In genomic region chr8:85083108-85083813, GRCm38 (mm10) we compare ENCODE assay signal across 8 mouse cellular contexts. TPM values are rescaled to one million over a fixed set of nuclear protein-coding genes. Genes with fewer than 3 reads are reported as not detected.
A peak's percentile ranks its signal among the peaks of the same experiment; 100 is the strongest.
DNase-seq lines count a peak whose midpoint lies in the region; ATAC-seq and TF ChIP-seq lines count a peak whose summit lies in the region.

Gene Man2b1, plus strand, starts transcription at chr8:85083270.

- no peak for TF ChIP-seq EP300 in liver, embryonic 14.5 days (IDR thresholded peaks at IDR 0.05; ENCODE audit: low read depth)
- no peak for TF ChIP-seq EP300 in stomach, postnatal 0 days (optimal IDR thresholded peaks at IDR 0.05)

- WGBS in heart, embryonic 14.5 days: under 1% methylated on average over 30 of the region's 30 CpGs
- WGBS in liver, embryonic 14.5 days (ENCODE audit: insufficient replicate concordance): under 1% methylated on average over 30 of the region's 30 CpGs
- under 1% methylated on average over 30 of the region's 30 CpGs for WGBS in neural tube, embryonic 11.5 days
- 0% methylated on average over 30 of the region's 30 CpGs for WGBS in stomach, postnatal 0 days

- DNase-seq in CD4-positive, CD25-positive, alpha-beta regulatory T cell, adult 2 months (ENCODE audit: low read depth, low spot score): peak; percentile 91
- peak; percentile 82 for DNase-seq in fibroblast of lung, adult 2 months (ENCODE audit: low read depth)
- DNase-seq in kidney, postnatal 25 days: peak; percentile 95 to 97
- peak; percentile 78 to 85 (median 84) for DNase-seq in liver, embryonic 14.5 days (ENCODE audit: low read depth in 3 of 3, low spot score in 3 of 3)
- DNase-seq in neural tube, embryonic 11.5 days (ENCODE audit: low spot score): peak; percentile 78
- peak; percentile 95 for DNase-seq in stomach, postnatal 0 days (ENCODE audit: low spot score)

- no peaks in the 10 kb centered on the region for H3K9me3 ChIP-seq in heart, embryonic 14.5 days (ENCODE audit: control insufficient read depth, low read length)
- H3K9me3 ChIP-seq in liver, embryonic 14.5 days (ENCODE audit: control insufficient read depth, low read length): no peaks in the 10 kb centered on the region
- no peaks in the 10 kb centered on the region for H3K9me3 ChIP-seq in neural tube, embryonic 11.5 days (ENCODE audit: control insufficient read depth, low read length)
- no peaks in the 10 kb centered on the region for H3K9me3 ChIP-seq in stomach, postnatal 0 days (ENCODE audit: control insufficient read depth, low read length)

- H3K4me2 ChIP-seq in heart, embryonic 14.5 days (ENCODE audit: low read length): peak within 1 kb of the TSS; percentile 94
- peak within 1 kb of the TSS; percentile 89 for H3K4me2 ChIP-seq in liver, embryonic 14.5 days (ENCODE audit: low read depth)
- H3K4me2 ChIP-seq in neural tube, embryonic 11.5 days (ENCODE audit: low read depth): peak within 1 kb of the TSS; percentile 92
- H3K4me2 ChIP-seq in stomach, postnatal 0 days (replicated peaks; ENCODE audit: low read depth): peak within 1 kb of the TSS; percentile 88

- ATAC-seq in heart, embryonic 14.5 days (ENCODE audit: insufficient number of reproducible peaks, insufficient read depth, low FRiP score, low read depth): peak; percentile 83
- ATAC-seq in liver, embryonic 14.5 days (ENCODE audit: insufficient read depth): peak; percentile 82
- ATAC-seq in neural tube, embryonic 11.5 days (ENCODE audit: insufficient read depth, low FRiP score, low TSS enrichment): peak; percentile 78
- peak; percentile 93 for ATAC-seq in stomach, postnatal 0 days (ENCODE audit: low FRiP score, low TSS enrichment)

- H3K4me1 ChIP-seq in brown adipose tissue, adult 24 weeks (ENCODE audit: control insufficient read depth, insufficient read depth, insufficient read length, low read length): no peaks in the 10 kb centered on the region
- H3K4me1 ChIP-seq in heart, embryonic 14.5 days (ENCODE audit: control insufficient read depth in 2 of 2, insufficient read depth in 2 of 2, low read length in 2 of 2): peaks cover 16 to 32% of the 10 kb centered on the region in 2 experiments
- H3K4me1 ChIP-seq in liver, embryonic 14.5 days (replicated peaks; ENCODE audit: control insufficient read depth in 2 of 2, insufficient read depth in 2 of 2, low read length in 1 of 2): peaks cover 10 to 28% of the 10 kb centered on the region in 2 experiments
- H3K4me1 ChIP-seq in neural tube, embryonic 11.5 days (ENCODE audit: control insufficient read depth, insufficient read depth, low read length): peaks cover 18% of the 10 kb centered on the region; the same call in 1 of the 2 replicates
- H3K4me1 ChIP-seq in stomach, postnatal 0 days (replicated peaks; ENCODE audit: control insufficient read depth, insufficient read depth): peaks cover 5% of the 10 kb centered on the region; the same call in 1 of the 2 replicates

- TF ChIP-seq CTCF in liver, embryonic 14.5 days (IDR thresholded peaks at IDR 0.05; ENCODE audit: low read depth): peak; percentile 42
- peak; percentile 50 for TF ChIP-seq CTCF in stomach, postnatal 0 days (IDR thresholded peaks at IDR 0.05; ENCODE audit: low read depth)

- peaks cover 38% of the 10 kb centered on the region for H3K36me3 ChIP-seq in heart, embryonic 14.5 days (ENCODE audit: control insufficient read depth, insufficient read depth, low read length)
- peaks cover 6% of the 10 kb centered on the region for H3K36me3 ChIP-seq in liver, embryonic 14.5 days (replicated peaks; ENCODE audit: control insufficient read depth, insufficient read depth, low read depth)
- H3K36me3 ChIP-seq in neural tube, embryonic 11.5 days (ENCODE audit: control insufficient read depth, insufficient read depth, low read length): no peaks in the 10 kb centered on the region
- H3K36me3 ChIP-seq in stomach, postnatal 0 days (ENCODE audit: control insufficient read depth, insufficient read depth, low read length): peaks cover 7% of the 10 kb centered on the region; the same call in 1 of the 2 replicates

- H3K9ac ChIP-seq in heart, embryonic 14.5 days (ENCODE audit: low read length): peak within 1 kb of the TSS; percentile 83
- H3K9ac ChIP-seq in liver, embryonic 14.5 days (replicated peaks): peak within 1 kb of the TSS; percentile 72
- peak within 1 kb of the TSS; percentile 71 for H3K9ac ChIP-seq in neural tube, embryonic 11.5 days (ENCODE audit: low read length)
- H3K9ac ChIP-seq in stomach, postnatal 0 days (ENCODE audit: low read length): peak within 1 kb of the TSS; percentile 83

- H3K27me3 ChIP-seq in heart, embryonic 14.5 days (ENCODE audit: control insufficient read depth, insufficient read depth, low read length): no peaks in the 10 kb centered on the region
- no peaks in the 10 kb centered on the region for H3K27me3 ChIP-seq in liver, embryonic 14.5 days (ENCODE audit: control insufficient read depth, insufficient read depth, low read length)
- H3K27me3 ChIP-seq in neural tube, embryonic 11.5 days (ENCODE audit: control insufficient read depth, insufficient read depth, low read length): no peaks in the 10 kb centered on the region
- H3K27me3 ChIP-seq in stomach, postnatal 0 days (ENCODE audit: control insufficient read depth, insufficient read depth, low read length): no peaks in the 10 kb centered on the region

- H3K27ac ChIP-seq in brown adipose tissue, adult 24 weeks (replicated peaks; ENCODE audit: low read depth, low read length): peak within 1 kb of the TSS; percentile 18; the same call in 1 of the 2 replicates
- no peak within 1 kb of the TSS; a peak in 1 of 4 replicates for H3K27ac ChIP-seq in heart, embryonic 14.5 days (replicated peaks in 1 of 2; ENCODE audit: control insufficient read depth in 1 of 2, insufficient read depth in 1 of 2, low read depth in 2 of 2, low read length in 2 of 2)
- H3K27ac ChIP-seq in liver, embryonic 14.5 days: peak within 1 kb of the TSS; percentile 39; the same call in 1 of the 2 replicates
- H3K27ac ChIP-seq in neural tube, embryonic 11.5 days (ENCODE audit: low read depth, low read length): 0 out of 2 replicates have a peak within 1 kb of the TSS, but pooled peaks have one; percentile 34
- H3K27ac ChIP-seq in stomach, postnatal 0 days (replicated peaks): peak within 1 kb of the TSS; percentile 81

- peak within 1 kb of the TSS; percentile 79 for H3K4me3 ChIP-seq in brown adipose tissue, adult 24 weeks (ENCODE audit: insufficient read depth, low read depth, low read length)
- H3K4me3 ChIP-seq in heart, embryonic 14.5 days (ENCODE audit: control insufficient read depth in 1 of 2, insufficient read depth in 1 of 2, low read depth in 1 of 2, low read length in 2 of 2): peak within 1 kb of the TSS; percentile 62 to 93
- peak within 1 kb of the TSS; percentile 73 to 79 for H3K4me3 ChIP-seq in liver, embryonic 14.5 days (ENCODE audit: insufficient read depth in 1 of 2, low read depth in 2 of 2, low read length in 2 of 2)
- peak within 1 kb of the TSS; percentile 61 for H3K4me3 ChIP-seq in neural tube, embryonic 11.5 days (ENCODE audit: low read depth, low read length)
- peak within 1 kb of the TSS; percentile 71 for H3K4me3 ChIP-seq in stomach, postnatal 0 days (ENCODE audit: low read depth, low read length)

RNA-seq across cellular contexts. Expression of gene Man2b1, which starts in this region (rescaled TPM):
- polyA plus RNA-seq in brown adipose tissue, adult 24 weeks (2012; ENCODE audit: insufficient read depth, insufficient read length, missing spikeins): 17.4 and 20.8 TPM in 2 replicates
- 32.9 and 35.7 TPM in 2 replicates for polyA plus RNA-seq in heart, embryonic 14.5 days (2014; fragmentation: Nextera tagmentation; extraction: Ambion mirVana)
- 15.2 and 19.5 TPM in 2 replicates for polyA plus RNA-seq in liver, embryonic 14.5 days (2012; rRNA removed)
- polyA plus RNA-seq in liver, embryonic 14.5 days (2014; fragmentation: Nextera tagmentation; extraction: Ambion mirVana): 17.2 and 20.6 TPM in 2 replicates
- polyA plus RNA-seq in neural tube, embryonic 11.5 days (2014; fragmentation: Nextera tagmentation; extraction: Ambion mirVana): 14.4 and 17.4 TPM in 2 replicates
- polyA plus RNA-seq in stomach, postnatal 0 days (2015; fragmentation: Nextera tagmentation; extraction: Ambion mirVana): 29.1 and 32.6 TPM in 2 replicates

Comparison
In these comparisons a context has a peak if more than half of its experiments do, and no peak if none do; other contexts are left out.
1. H3K27ac ChIP-seq: peak in brown adipose tissue, adult 24 weeks (single experiment), liver, embryonic 14.5 days (single experiment), neural tube, embryonic 11.5 days (single experiment) and stomach, postnatal 0 days (single experiment); none in heart, embryonic 14.5 days (0 of 2).
2. Peak in every context shown above with its lines, with median percentiles within 50 percentile points of each other: DNase-seq, H3K4me3 ChIP-seq, ATAC-seq, H3K4me2 ChIP-seq and H3K9ac ChIP-seq.